Mouse (Mus musculus): ENCODE results near the gene Aph1a. TPM values are rescaled to one million over a fixed set of nuclear protein-coding genes. Genes with fewer than 3 reads are reported as not detected.

Aph1a gene
- total and polyA plus RNA-seq, 2 experiments from 2014 or later: 50.8 to 138 TPM

- Histone ChIP-seq H3K4me1 (ENCODE audit: control insufficient read depth, insufficient read depth) (peaks cover 6% of the 10 kb centered on the region; the same call in 1 of the 2 replicates), H3K27me3 (ENCODE audit: control insufficient read depth, insufficient read depth, low read length) (no peaks in the 10 kb centered on the region), H3K36me3 (replicated peaks; ENCODE audit: control insufficient read depth, insufficient read depth, low read length) (peaks cover 34% of the 10 kb centered on the region), H3K9ac (replicated peaks; ENCODE audit: low read depth, low read length) (no peak overlapping the region), H3K4me3 (ENCODE audit: low read depth, low read length) (no peak overlapping the region), H3K9me3 (replicated peaks; ENCODE audit: control insufficient read depth, low read length) (no peaks in the 10 kb centered on the region), H3K4me2 (ENCODE audit: low read depth, low read length) (no peak overlapping the region), H3K27ac (ENCODE audit: low read depth) (no peak overlapping the region)
- WGBS: 54% methylated on average over 1 of the region's 1 CpGs
- ATAC-seq (ENCODE audit: insufficient read depth, low read depth) (no peak), DNase-seq (ENCODE audit: low spot score) (no peak)
- no peak for TF ChIP-seq EP300 (IDR thresholded peaks at IDR 0.05; ENCODE audit: low read depth)
- TF ChIP-seq CTCF (IDR thresholded peaks at IDR 0.05; ENCODE audit: low read depth): no peak
Observed at GRCm38 (mm10) chr3:95932157-95932556, 38.4 kb downstream of the Aph1a start.

- H3K27me3 ChIP-seq (ENCODE audit: control insufficient read depth, insufficient read depth, low read length): no peaks in the 10 kb centered on the region
- H3K4me1 ChIP-seq (ENCODE audit: control insufficient read depth, insufficient read depth): peaks cover 6% of the 10 kb centered on the region; the same call in 1 of the 2 replicates
- no peak overlapping the region for H3K9ac ChIP-seq (replicated peaks; ENCODE audit: low read depth, low read length)
- H3K27ac ChIP-seq (ENCODE audit: low read depth): no peak overlapping the region
- TF ChIP-seq EP300 (IDR thresholded peaks at IDR 0.05; ENCODE audit: low read depth) (no peak), CTCF (IDR thresholded peaks at IDR 0.05; ENCODE audit: low read depth) (no peak)
- no peak for ATAC-seq (ENCODE audit: insufficient read depth, low read depth)
- H3K9me3 ChIP-seq (replicated peaks; ENCODE audit: control insufficient read depth, low read length): no peaks in the 10 kb centered on the region
- no peak overlapping the region for H3K4me3 ChIP-seq (ENCODE audit: low read depth, low read length)
- no peak for DNase-seq (ENCODE audit: low spot score)
- no peak overlapping the region for H3K4me2 ChIP-seq (ENCODE audit: low read depth, low read length)
- 88% methylated on average over 7 of the region's 7 CpGs for WGBS
- H3K36me3 ChIP-seq (replicated peaks; ENCODE audit: control insufficient read depth, insufficient read depth, low read length): peaks cover 38% of the 10 kb centered on the region
Observed at GRCm38 (mm10) chr3:95932566-95932965, 38.8 kb downstream of the Aph1a start.

GRCm38 (mm10) chr3:95933111-95933750 is 39.5 kb downstream of the Aph1a start:
- H3K27ac ChIP-seq (ENCODE audit: low read depth): no peak overlapping the region
- no peaks in the 10 kb centered on the region for H3K9me3 ChIP-seq (replicated peaks; ENCODE audit: control insufficient read depth, low read length)
- DNase-seq (ENCODE audit: low spot score) (no peak), ATAC-seq (ENCODE audit: insufficient read depth, low read depth) (no peak)
- no peak overlapping the region for H3K4me3 ChIP-seq (ENCODE audit: low read depth, low read length)
- TF ChIP-seq CTCF (IDR thresholded peaks at IDR 0.05; ENCODE audit: low read depth) (no peak), EP300 (IDR thresholded peaks at IDR 0.05; ENCODE audit: low read depth) (no peak)
- peaks cover 45% of the 10 kb centered on the region for H3K36me3 ChIP-seq (replicated peaks; ENCODE audit: control insufficient read depth, insufficient read depth, low read length)
- H3K27me3 ChIP-seq (ENCODE audit: control insufficient read depth, insufficient read depth, low read length): no peaks in the 10 kb centered on the region
- WGBS: 88% methylated on average over 7 of the region's 7 CpGs
- H3K4me1 ChIP-seq (ENCODE audit: control insufficient read depth, insufficient read depth): peaks cover 6% of the 10 kb centered on the region; the same call in 1 of the 2 replicates
- no peak overlapping the region for H3K4me2 ChIP-seq (ENCODE audit: low read depth, low read length)
- H3K9ac ChIP-seq (replicated peaks; ENCODE audit: low read depth, low read length): no peak overlapping the region

GRCm38 (mm10) chr3:95934448-95934847 is 40.7 kb downstream of the Aph1a start:
- Histone ChIP-seq H3K27me3 (ENCODE audit: control insufficient read depth, insufficient read depth, low read length) (no peaks in the 10 kb centered on the region), H3K36me3 (replicated peaks; ENCODE audit: control insufficient read depth, insufficient read depth, low read length) (peaks cover 57% of the 10 kb centered on the region), H3K4me1 (ENCODE audit: control insufficient read depth, insufficient read depth) (peaks cover 6% of the 10 kb centered on the region; the same call in 1 of the 2 replicates), H3K27ac (ENCODE audit: low read depth) (no peak overlapping the region), H3K4me2 (ENCODE audit: low read depth, low read length) (no peak overlapping the region), H3K9ac (replicated peaks; ENCODE audit: low read depth, low read length) (no peak overlapping the region), H3K9me3 (replicated peaks; ENCODE audit: control insufficient read depth, low read length) (no peaks in the 10 kb centered on the region), H3K4me3 (ENCODE audit: low read depth, low read length) (no peak overlapping the region)
- DNase-seq (ENCODE audit: low spot score): no peak
- TF ChIP-seq EP300 (IDR thresholded peaks at IDR 0.05; ENCODE audit: low read depth) (no peak), CTCF (IDR thresholded peaks at IDR 0.05; ENCODE audit: low read depth) (no peak)
- ATAC-seq (ENCODE audit: insufficient read depth, low read depth): no peak
- WGBS: 77% methylated on average over 1 of the region's 1 CpGs

GRCm38 (mm10) chr3:95938217-95938616 is 44.4 kb downstream of the Aph1a start:
- ATAC-seq (ENCODE audit: insufficient read depth, low read depth) (no peak), DNase-seq (ENCODE audit: low spot score) (no peak)
- H3K4me3 ChIP-seq (ENCODE audit: low read depth, low read length): no peak overlapping the region
- no peak for TF ChIP-seq EP300 (IDR thresholded peaks at IDR 0.05; ENCODE audit: low read depth)
- TF ChIP-seq CTCF (IDR thresholded peaks at IDR 0.05; ENCODE audit: low read depth): no peak
- H3K9ac ChIP-seq (replicated peaks; ENCODE audit: low read depth, low read length): no peak overlapping the region
- no peaks in the 10 kb centered on the region for H3K9me3 ChIP-seq (replicated peaks; ENCODE audit: control insufficient read depth, low read length)
- H3K4me1 ChIP-seq (ENCODE audit: control insufficient read depth, insufficient read depth): no peaks in the 10 kb centered on the region
- 98% methylated on average over 8 of the region's 8 CpGs for WGBS
- no peaks in the 10 kb centered on the region for H3K27me3 ChIP-seq (ENCODE audit: control insufficient read depth, insufficient read depth, low read length)
- H3K4me2 ChIP-seq (ENCODE audit: low read depth, low read length): no peak overlapping the region
- peaks cover 91% of the 10 kb centered on the region for H3K36me3 ChIP-seq (replicated peaks; ENCODE audit: control insufficient read depth, insufficient read depth, low read length)
- H3K27ac ChIP-seq (ENCODE audit: low read depth): no peak overlapping the region

- H3K27ac ChIP-seq (ENCODE audit: low read depth): no peak overlapping the region
- peaks cover 89% of the 10 kb centered on the region for H3K36me3 ChIP-seq (replicated peaks; ENCODE audit: control insufficient read depth, insufficient read depth, low read length)
- no peaks in the 10 kb centered on the region for H3K9me3 ChIP-seq (replicated peaks; ENCODE audit: control insufficient read depth, low read length)
- no peak for TF ChIP-seq EP300 (IDR thresholded peaks at IDR 0.05; ENCODE audit: low read depth)
- peak; percentile 43 for TF ChIP-seq CTCF (IDR thresholded peaks at IDR 0.05; ENCODE audit: low read depth)
- no peak for ATAC-seq (ENCODE audit: insufficient read depth, low read depth)
- no peak for DNase-seq (ENCODE audit: low spot score)
- 93% methylated on average over 15 of the region's 15 CpGs for WGBS
- no peaks in the 10 kb centered on the region for H3K4me1 ChIP-seq (ENCODE audit: control insufficient read depth, insufficient read depth)
- no peak overlapping the region for H3K4me2 ChIP-seq (ENCODE audit: low read depth, low read length)
- H3K9ac ChIP-seq (replicated peaks; ENCODE audit: low read depth, low read length): no peak overlapping the region
- H3K4me3 ChIP-seq (ENCODE audit: low read depth, low read length): no peak overlapping the region
- H3K27me3 ChIP-seq (ENCODE audit: control insufficient read depth, insufficient read depth, low read length): no peaks in the 10 kb centered on the region
Observed at GRCm38 (mm10) chr3:95938835-95939234, 45.1 kb downstream of the Aph1a start.
